Mouse (Mus musculus) spleen, postnatal 14 days (tissue): ENCODE results near the gene Tmem30a.

Experiments used
- DNase-seq, 2 experiments: peaks; one replicate each; pipeline ENCODE4 v3.0.0; 2021 to 2022; ENCODE audit warnings: low spot score in 2 of 2

Tmem30a gene

GRCm38 (mm10) chr9:79795076-79795475 lies 1.8 kb upstream of the Tmem30a start:
- DNase-seq, result no peak

GRCm38 (mm10) chr9:79785794-79786085 lies 7.6 kb downstream of the Tmem30a start:
- no peak for DNase-seq

GRCm38 (mm10) chr9:79784934-79785793 lies 8.1 kb downstream of the Tmem30a start:
- no peak for DNase-seq

- DNase-seq, result no peak
Measured at GRCm38 (mm10) chr9:79784439-79784838, 8.9 kb downstream of the Tmem30a start.

- DNase-seq, result no peak
Measured at GRCm38 (mm10) chr9:79779354-79779753, 14.0 kb downstream of the Tmem30a start.

- no peak for DNase-seq
Measured at GRCm38 (mm10) chr9:79766991-79767545, 26.2 kb downstream of the Tmem30a start.

GRCm38 (mm10) chr9:79765329-79765728 lies 28.0 kb downstream of the Tmem30a start:
- DNase-seq, result no peak

- DNase-seq, result no peak
Measured at GRCm38 (mm10) chr9:79762519-79762918, 30.8 kb downstream of the Tmem30a start.

GRCm38 (mm10) chr9:79760076-79760475 lies 33.2 kb downstream of the Tmem30a start:
- no peak for DNase-seq

GRCm38 (mm10) chr9:79759385-79760005 lies 33.8 kb downstream of the Tmem30a start, which contains the start of gene Cox7a2:
Gene Cox7a2 (minus strand): TSS chr9:79759878.
- peak; percentile 87 to 90 for DNase-seq

GRCm38 (mm10) chr9:79755311-79755710 lies 38.0 kb downstream of the Tmem30a start:
- no peak for DNase-seq

GRCm38 (mm10) chr9:79751846-79752245 lies 41.5 kb downstream of the Tmem30a start:
- DNase-seq, result no peak

- DNase-seq, result no peak
Measured at GRCm38 (mm10) chr9:79750709-79751108, 42.6 kb downstream of the Tmem30a start.

GRCm38 (mm10) chr9:79745036-79745435 lies 48.3 kb downstream of the Tmem30a start:
- no peak for DNase-seq

- DNase-seq, result no peak
Measured at GRCm38 (mm10) chr9:79735608-79736007, 57.7 kb downstream of the Tmem30a start.

GRCm38 (mm10) chr9:79730301-79730700 lies 63.0 kb downstream of the Tmem30a start:
- DNase-seq, result no peak

GRCm38 (mm10) chr9:79723090-79723489 lies 70.2 kb downstream of the Tmem30a start:
- no peak for DNase-seq

- DNase-seq, result no peak
Measured at GRCm38 (mm10) chr9:79721056-79721455, 72.3 kb downstream of the Tmem30a start.

GRCm38 (mm10) chr9:79720143-79720542 lies 73.2 kb downstream of the Tmem30a start:
- no peak for DNase-seq

- no peak for DNase-seq
Measured at GRCm38 (mm10) chr9:79719451-79719850, 73.9 kb downstream of the Tmem30a start.
